Mouse (Mus musculus): ENCODE measurements around the gene Ppm1e.

DNA sequence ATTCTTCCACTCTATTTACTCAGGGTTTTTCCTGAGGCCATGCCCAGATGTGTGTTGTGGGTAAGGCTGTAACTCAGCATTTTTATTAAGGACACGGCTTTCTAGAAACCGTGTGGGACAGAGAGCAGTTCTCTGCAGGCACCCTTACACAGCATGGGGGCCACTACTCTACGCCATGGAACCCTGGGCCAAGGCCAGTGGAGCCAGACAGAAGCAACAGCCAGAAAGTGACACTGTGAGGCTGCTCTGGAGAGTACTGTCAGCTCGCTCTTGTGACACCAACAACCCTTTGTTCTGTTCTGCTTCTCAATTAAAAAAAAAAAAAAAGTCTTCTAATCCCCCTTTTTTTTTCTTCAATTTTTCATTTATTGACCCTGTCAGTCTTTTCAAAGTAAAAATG lies 88.4 kb downstream of the Ppm1e start:
- TF ChIP-seq CTCF (IDR thresholded peaks at IDR 0.05; ENCODE audit: low read depth) = no peak
- TF ChIP-seq EP300 (IDR thresholded peaks at IDR 0.05; ENCODE audit: low read depth) = no peak

All from heart, postnatal 0 days (tissue).